In the genomic region with DNA sequence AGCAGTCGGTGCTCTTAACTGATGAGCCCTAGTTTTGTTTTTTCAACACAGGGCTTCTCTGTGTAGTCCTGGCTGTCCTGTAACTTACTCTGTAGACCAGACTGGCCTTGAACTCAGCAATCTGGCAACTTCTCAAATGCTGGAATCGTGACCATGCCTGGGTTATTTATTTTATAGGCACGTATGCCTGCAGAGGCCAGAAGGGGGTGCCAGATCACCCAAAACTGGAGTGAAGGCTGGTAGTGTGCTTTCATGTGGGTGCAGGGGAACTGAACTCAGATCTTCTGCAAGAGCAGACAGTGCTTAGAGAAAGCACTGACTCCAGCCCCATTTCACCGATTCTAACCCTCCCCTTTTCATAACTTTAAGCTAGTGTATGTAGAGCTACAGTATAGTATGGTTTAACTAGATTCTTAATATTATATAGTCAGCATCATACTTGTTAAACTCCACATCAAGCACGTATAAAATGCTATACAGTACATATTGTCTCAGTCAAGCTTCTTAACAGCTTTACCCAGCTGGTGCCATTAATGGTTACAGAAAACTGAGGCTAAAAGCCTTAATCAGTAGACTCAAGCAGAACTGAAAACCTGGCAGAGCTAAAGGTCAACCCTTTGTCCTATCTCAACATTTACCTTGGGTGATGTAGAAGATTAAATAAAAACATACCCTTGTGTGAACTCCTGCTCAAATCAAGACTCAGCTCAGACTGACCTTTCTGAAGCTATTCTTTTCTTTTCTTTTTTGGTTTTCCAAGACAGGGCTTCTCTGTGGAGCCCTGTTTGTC, we compare ENCODE assay signal across 9 mouse cellular contexts. TPM values are rescaled to one million over a fixed set of nuclear protein-coding genes. Genes with fewer than 3 reads are reported as not detected.
A peak's percentile ranks its signal among the peaks of the same experiment; 100 is the strongest.
DNase-seq lines count a peak whose midpoint lies in the region; ATAC-seq and TF ChIP-seq lines count a peak whose summit lies in the region.
"Had no signal": no experiment of that assay in that cellular context is flagged by ENCODE, and none has a peak within 500 bp of the region (broad histone marks: within the 10 kb centered on the region; RNA-seq: fewer than 3 reads in every experiment).

No protein-coding gene starts in this region.

- no peak overlapping the region for H3K4me3 ChIP-seq in intestine, postnatal 0 days (ENCODE audit: low read depth, low read length)
- H3K4me3 ChIP-seq in intestine, embryonic 16.5 days (ENCODE audit: low read length): no peak overlapping the region
- no peak overlapping the region for H3K4me3 ChIP-seq in ES-Bruce4 (ENCODE audit: low read depth, low read length)
- peak overlapping the region; percentile 96 for H3K4me3 ChIP-seq in liver, embryonic 12.5 days
- H3K4me3 ChIP-seq in hindbrain, embryonic 14.5 days (replicated peaks; ENCODE audit: low read length): no peak overlapping the region

- H3K9me3 ChIP-seq in intestine, postnatal 0 days (ENCODE audit: control insufficient read depth): no peaks in the 10 kb centered on the region
- no peaks in the 10 kb centered on the region for H3K9me3 ChIP-seq in intestine, embryonic 16.5 days (ENCODE audit: control insufficient read depth, low read length)
- no peaks in the 10 kb centered on the region for H3K9me3 ChIP-seq in ES-Bruce4 (replicated peaks; ENCODE audit: control insufficient read depth, insufficient read depth, low read length, poor library complexity, severe bottlenecking)
- H3K9me3 ChIP-seq in liver, embryonic 12.5 days (replicated peaks): no peaks in the 10 kb centered on the region
- H3K9me3 ChIP-seq in hindbrain, embryonic 14.5 days (ENCODE audit: control insufficient read depth, low read length): no peaks in the 10 kb centered on the region
- H3K9me3 ChIP-seq: embryonic facial prominence, embryonic 13.5 days had no signal

- 57% methylated on average over 5 of the region's 5 CpGs for WGBS in intestine, postnatal 0 days
- WGBS in intestine, embryonic 16.5 days: 66% methylated on average over 5 of the region's 5 CpGs
- WGBS in liver, embryonic 12.5 days (ENCODE audit: insufficient replicate concordance): 47% methylated on average over 5 of the region's 5 CpGs
- WGBS in hindbrain, embryonic 14.5 days: 69% methylated on average over 5 of the region's 5 CpGs

- no peak for TF ChIP-seq EP300 in ES-Bruce4 (IDR thresholded peaks at IDR 0.05; ENCODE audit: insufficient read depth, low read depth, low read length)

- no peak overlapping the region for H3K9ac ChIP-seq in intestine, postnatal 0 days (ENCODE audit: low read depth, low read length)
- H3K9ac ChIP-seq in intestine, embryonic 16.5 days (ENCODE audit: low read depth, low read length): no peak overlapping the region
- H3K9ac ChIP-seq in ES-Bruce4 (ENCODE audit: low read depth, poor library complexity, severe bottlenecking): peak overlapping the region; percentile 96
- H3K9ac ChIP-seq in liver, embryonic 12.5 days: no peak overlapping the region
- H3K9ac ChIP-seq in hindbrain, embryonic 14.5 days: no peak overlapping the region
- H3K9ac ChIP-seq: embryonic facial prominence, embryonic 13.5 days had no signal

- H3K4me1 ChIP-seq in intestine, postnatal 0 days (replicated peaks; ENCODE audit: control insufficient read depth, insufficient read depth, low read length): peaks cover 2% of the 10 kb centered on the region; the same call in 1 of the 2 replicates
- H3K4me1 ChIP-seq in intestine, embryonic 16.5 days (ENCODE audit: control insufficient read depth, insufficient read depth, low read length): peaks cover 5% of the 10 kb centered on the region
- H3K4me1 ChIP-seq in ES-Bruce4 (ENCODE audit: control insufficient read depth, insufficient read depth, low read length): peaks cover 2% of the 10 kb centered on the region
- H3K4me1 ChIP-seq in liver, embryonic 12.5 days: peaks cover 44% of the 10 kb centered on the region
- H3K4me1 ChIP-seq in hindbrain, embryonic 14.5 days (replicated peaks; ENCODE audit: control insufficient read depth, insufficient read depth, low read length): peaks cover 6% of the 10 kb centered on the region

- no peak for TF ChIP-seq POLR2A in ES-Bruce4 (IDR thresholded peaks at IDR 0.05; ENCODE audit: insufficient read depth, low read length)

- no peaks in the 10 kb centered on the region for H3K27me3 ChIP-seq in intestine, postnatal 0 days (replicated peaks; ENCODE audit: control insufficient read depth, insufficient read depth, low read length)
- H3K27me3 ChIP-seq in intestine, embryonic 16.5 days (replicated peaks; ENCODE audit: control insufficient read depth, insufficient read depth, low read length): no peaks in the 10 kb centered on the region
- H3K27me3 ChIP-seq in ES-Bruce4 (ENCODE audit: control insufficient read depth, insufficient read depth, low read length, poor library complexity, severe bottlenecking): no peaks in the 10 kb centered on the region
- peaks cover 7% of the 10 kb centered on the region for H3K27me3 ChIP-seq in liver, embryonic 12.5 days (replicated peaks)
- no peaks in the 10 kb centered on the region for H3K27me3 ChIP-seq in hindbrain, embryonic 14.5 days (ENCODE audit: control insufficient read depth, insufficient read depth, low read length)
- H3K27me3 ChIP-seq: embryonic facial prominence, embryonic 13.5 days had no signal

- no peak for ATAC-seq in intestine, postnatal 0 days
- no peak for ATAC-seq in intestine, embryonic 16.5 days
- no peak for ATAC-seq in liver, embryonic 12.5 days
- ATAC-seq in hindbrain, embryonic 14.5 days (ENCODE audit: low FRiP score): no peak

- peak; percentile 51 for DNase-seq in c-Kit-negative CD71-positive TER-119-positive erythroid progenitor cells, embryonic 14.5 days (ENCODE audit: low read depth, low spot score)
- DNase-seq in heart, adult 9 months (ENCODE audit: low spot score in 2 of 2): peak; percentile 25 to 39
- DNase-seq in retina, postnatal 1 day: peak; percentile 44
- DNase-seq in hindbrain, embryonic 14.5 days (ENCODE audit: low spot score): no peak

- no peak overlapping the region for H3K27ac ChIP-seq in intestine, postnatal 0 days (ENCODE audit: low read depth, low read length)
- no peak overlapping the region for H3K27ac ChIP-seq in intestine, embryonic 16.5 days (ENCODE audit: low read length)
- no peak overlapping the region for H3K27ac ChIP-seq in ES-Bruce4 (ENCODE audit: insufficient read depth, low read length)
- H3K27ac ChIP-seq in liver, embryonic 12.5 days: peak overlapping the region; percentile 56
- no peak overlapping the region for H3K27ac ChIP-seq in hindbrain, embryonic 14.5 days
- H3K27ac ChIP-seq: embryonic facial prominence, embryonic 13.5 days had no signal

- peak; percentile 67 for TF ChIP-seq CTCF in intestine, postnatal 0 days (IDR thresholded peaks at IDR 0.05; ENCODE audit: low read depth)
- peak; percentile 66 for TF ChIP-seq CTCF in ES-Bruce4 (IDR thresholded peaks at IDR 0.05; ENCODE audit: low read depth, low read length)

- peaks cover 4% of the 10 kb centered on the region; the same call in 1 of the 2 replicates for H3K36me3 ChIP-seq in intestine, postnatal 0 days (ENCODE audit: control insufficient read depth, insufficient read depth)
- 0 out of 2 replicates have a peak, but pooled peaks cover 3% of the 10 kb centered on the region for H3K36me3 ChIP-seq in intestine, embryonic 16.5 days (ENCODE audit: control insufficient read depth, insufficient read depth, low read length)
- no peaks in the 10 kb centered on the region for H3K36me3 ChIP-seq in ES-Bruce4 (ENCODE audit: control insufficient read depth, insufficient read depth, low read length, poor library complexity, severe bottlenecking)
- peaks cover 13% of the 10 kb centered on the region for H3K36me3 ChIP-seq in liver, embryonic 12.5 days
- 0 out of 2 replicates have a peak, but pooled peaks cover 5% of the 10 kb centered on the region for H3K36me3 ChIP-seq in hindbrain, embryonic 14.5 days (replicated peaks; ENCODE audit: control insufficient read depth, insufficient read depth)

- H3K4me2 ChIP-seq in intestine, postnatal 0 days (replicated peaks; ENCODE audit: low read depth): no peak overlapping the region
- H3K4me2 ChIP-seq in intestine, embryonic 16.5 days (ENCODE audit: low read depth, low read length): no peak overlapping the region
- H3K4me2 ChIP-seq in liver, embryonic 12.5 days: peak overlapping the region; percentile 77
- no peak overlapping the region for H3K4me2 ChIP-seq in hindbrain, embryonic 14.5 days (replicated peaks)

RNA-seq across cellular contexts. Expression of a gene that starts 1.5 kb away (rescaled TPM):
- 82.6 and 95.3 TPM in 2 replicates for polyA plus RNA-seq in intestine, postnatal 0 days (2015; fragmentation: Nextera tagmentation; extraction: Ambion mirVana)
- polyA plus RNA-seq in intestine, embryonic 16.5 days (2015; fragmentation: Nextera tagmentation; extraction: Ambion mirVana): 132 and 133 TPM in 2 replicates
- polyA plus RNA-seq in ES-Bruce4 (2011; ENCODE audit: insufficient read depth, insufficient read length, low read depth, missing spikeins): 43.7 and 46.1 TPM in 2 replicates
- 70.7 and 74.2 TPM in 2 replicates for polyA plus RNA-seq in liver, embryonic 12.5 days (2016; fragmentation: Nextera tagmentation; extraction: Ambion mirVana)
- polyA plus RNA-seq in hindbrain, embryonic 14.5 days (2014; fragmentation: Nextera tagmentation; extraction: Ambion mirVana): 67.8 and 72.0 TPM in 2 replicates

RNA-seq across cellular contexts. Expression of a gene that starts 21.5 kb away (rescaled TPM):
- polyA plus RNA-seq in intestine, postnatal 0 days (2015; fragmentation: Nextera tagmentation; extraction: Ambion mirVana): 10.1 and 10.8 TPM in 2 replicates
- 30.8 and 36.8 TPM in 2 replicates for polyA plus RNA-seq in intestine, embryonic 16.5 days (2015; fragmentation: Nextera tagmentation; extraction: Ambion mirVana)
- 255 and 287 TPM in 2 replicates for polyA plus RNA-seq in ES-Bruce4 (2011; ENCODE audit: insufficient read depth, insufficient read length, low read depth, missing spikeins)
- polyA plus RNA-seq in liver, embryonic 12.5 days (2016; fragmentation: Nextera tagmentation; extraction: Ambion mirVana): 102 and 103 TPM in 2 replicates
- 48.8 and 49.6 TPM in 2 replicates for polyA plus RNA-seq in hindbrain, embryonic 14.5 days (2014; fragmentation: Nextera tagmentation; extraction: Ambion mirVana)

RNA-seq across cellular contexts. Expression of a gene that starts 43.1 kb away (rescaled TPM):
- polyA plus RNA-seq in intestine, postnatal 0 days (2015; fragmentation: Nextera tagmentation; extraction: Ambion mirVana): 185 and 214 TPM in 2 replicates
- 204 and 245 TPM in 2 replicates for polyA plus RNA-seq in intestine, embryonic 16.5 days (2015; fragmentation: Nextera tagmentation; extraction: Ambion mirVana)
- 73.4 and 74.4 TPM in 2 replicates for polyA plus RNA-seq in ES-Bruce4 (2011; ENCODE audit: insufficient read depth, insufficient read length, low read depth, missing spikeins)
- polyA plus RNA-seq in liver, embryonic 12.5 days (2016; fragmentation: Nextera tagmentation; extraction: Ambion mirVana): 94.4 and 99.5 TPM in 2 replicates
- polyA plus RNA-seq in hindbrain, embryonic 14.5 days (2014; fragmentation: Nextera tagmentation; extraction: Ambion mirVana): 32.3 and 36.4 TPM in 2 replicates
